Mouse (Mus musculus) lung, adult 2 months (tissue): ENCODE measurements around the gene Hist1h2ab. TPM values are rescaled to one million over a fixed set of nuclear protein-coding genes. Genes with fewer than 3 reads are reported as not detected.
A peak's percentile ranks its signal among the peaks of the same experiment; 100 is the strongest.
"Not testable (repeated sequence)": the region's sequence is repeated elsewhere in the genome, so short reads cannot be mapped to it uniquely, and the experiment has no call there.

Experiments
- DNase-seq: peaks from one replicate; pipeline ENCODE4 v3.0.0; 2022
- H3K4me1 ChIP-seq: fragments of 200-500 bp; 2 replicates; pipeline ENCODE4 v1.6.1; 2011; ENCODE audit warnings: low read length; ENCODE audit not compliant: control insufficient read depth, insufficient read depth
- H3K4me3 ChIP-seq: fragments of 200-500 bp; replicated peaks from 2 replicates; pipeline ENCODE3; 2011; ENCODE audit warnings: low read depth, mild to moderate bottlenecking, control low read depth, low read length; ENCODE audit errors: extremely low read depth
- CTCF ChIP-seq: fragments of 200-500 bp; IDR thresholded peaks from 2 replicates; pipeline ENCODE4 v1.5.1; 2011; ENCODE audit warnings: mild to moderate bottlenecking, low read length, control low read depth; ENCODE audit not compliant: insufficient read depth
- POLR2A ChIP-seq: fragments of 200-500 bp; IDR thresholded peaks from 2 replicates; pipeline ENCODE4 v1.6.1; 2011; ENCODE audit warnings: low read depth, mild to moderate bottlenecking, control low read depth, low read length, borderline replicate concordance; ENCODE audit errors: extremely low read depth
- WGBS: fragments of 180-500 bp; shearing (Covaris S2); methylation state at CpG from one replicate; pipeline ENCODE4 v1.1.7; 2018; 5-methylcytosine and 5-hydroxymethylcytosine counted together
- polyA plus RNA-seq: library from polyadenylated mRNA; depleted of rRNA; stranded (reverse); fragments of >200 nt; gene quantifications from 2 replicates; pipeline ENCODE4 v1.2.3, GENCODE M21; 2012; rRNA removed

Gene Hist1h2ab
- polyA plus RNA-seq: 2.0 and 3.9 TPM in 2 replicates

DNA sequence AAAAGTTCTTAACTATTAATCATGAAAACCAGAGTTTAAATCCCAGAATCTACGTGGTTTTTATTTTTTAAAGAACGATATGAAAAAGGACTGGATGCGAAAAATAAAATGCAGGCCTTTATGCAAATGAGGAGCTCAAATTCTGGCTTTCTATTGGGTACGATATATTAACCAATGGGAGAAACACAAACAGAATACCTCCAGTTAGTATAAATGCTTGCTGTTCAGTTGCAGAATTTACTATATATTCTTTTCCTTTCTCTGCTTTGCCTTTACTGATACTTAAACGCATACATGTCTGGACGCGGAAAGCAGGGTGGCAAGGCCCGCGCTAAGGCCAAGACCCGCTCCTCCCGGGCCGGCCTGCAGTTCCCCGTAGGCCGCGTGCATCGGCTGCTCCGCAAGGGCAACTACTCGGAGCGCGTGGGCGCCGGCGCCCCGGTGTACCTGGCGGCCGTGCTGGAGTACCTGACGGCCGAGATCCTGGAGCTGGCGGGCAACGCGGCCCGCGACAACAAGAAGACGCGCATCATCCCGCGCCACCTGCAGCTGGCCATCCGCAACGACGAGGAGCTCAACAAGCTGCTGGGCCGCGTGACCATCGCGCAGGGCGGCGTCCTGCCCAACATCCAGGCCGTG is at the start of gene Hist1h2ab:
Hist1h2ab (plus strand) TSS at position 288 of the 639 bp plus-strand sequence.
- peak within 1 kb of the TSS; percentile 62 for H3K4me3 ChIP-seq
- peak; percentile 55 for DNase-seq
- under 1% methylated on average over 34 of the region's 47 CpGs for WGBS
- TF ChIP-seq POLR2A: peak; percentile 33; the same call in 1 of the 2 replicates
- not testable (repeated sequence) for H3K4me1 ChIP-seq

DNA sequence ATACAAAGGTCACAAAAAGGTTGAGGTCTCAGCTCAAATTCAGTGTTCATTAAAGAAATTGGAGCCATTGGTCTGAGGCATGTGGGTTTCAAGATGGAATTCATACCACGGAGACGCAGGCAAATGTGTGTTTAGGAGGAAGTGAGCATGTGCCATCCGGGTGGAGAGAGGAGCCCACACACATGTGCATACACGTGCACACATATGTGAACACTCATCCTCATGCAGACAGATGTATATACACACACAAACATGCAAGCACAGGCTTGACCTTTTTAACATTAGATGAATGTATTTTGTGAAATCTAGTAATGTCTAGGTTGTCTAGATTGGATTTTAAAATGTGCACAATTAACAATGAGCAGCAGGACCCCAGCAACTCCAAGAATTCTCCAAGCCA is 48.7 kb upstream of the Hist1h2ab start:
- WGBS: 65% methylated on average over 4 of the region's 4 CpGs

DNA sequence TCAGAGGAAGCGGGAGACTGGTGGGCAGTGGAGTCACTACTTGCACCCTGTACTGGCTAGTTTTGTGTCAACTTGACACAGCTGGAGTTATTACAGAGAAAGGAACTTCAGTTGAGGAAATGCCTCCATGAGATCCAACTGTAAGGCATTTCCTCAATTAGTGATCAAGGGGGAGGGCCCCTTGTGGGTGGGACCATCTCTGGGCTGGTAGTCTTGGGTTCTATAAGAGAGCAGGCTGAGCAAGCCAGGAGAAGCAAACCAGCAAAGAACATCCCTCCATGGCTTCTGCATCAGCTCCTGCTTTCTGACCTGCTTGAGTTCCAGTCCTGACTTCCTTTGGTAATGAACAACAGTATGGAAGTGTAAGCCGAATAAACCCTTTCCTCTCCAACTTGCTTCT is 48.1 kb upstream of the Hist1h2ab start:
- 61% methylated on average over 2 of the region's 2 CpGs for WGBS
- H3K4me3 ChIP-seq, DNase-seq, H3K4me1 ChIP-seq: not testable (repeated sequence)

More for the DNA sequence above, 48.7 kb upstream of the Hist1h2ab start:
- TF ChIP-seq CTCF: no peak
- TF ChIP-seq POLR2A: no peak
- H3K4me3 ChIP-seq: no peak overlapping the region
- no peak for DNase-seq
- H3K4me1 ChIP-seq: no peaks in the 10 kb centered on the region

DNA sequence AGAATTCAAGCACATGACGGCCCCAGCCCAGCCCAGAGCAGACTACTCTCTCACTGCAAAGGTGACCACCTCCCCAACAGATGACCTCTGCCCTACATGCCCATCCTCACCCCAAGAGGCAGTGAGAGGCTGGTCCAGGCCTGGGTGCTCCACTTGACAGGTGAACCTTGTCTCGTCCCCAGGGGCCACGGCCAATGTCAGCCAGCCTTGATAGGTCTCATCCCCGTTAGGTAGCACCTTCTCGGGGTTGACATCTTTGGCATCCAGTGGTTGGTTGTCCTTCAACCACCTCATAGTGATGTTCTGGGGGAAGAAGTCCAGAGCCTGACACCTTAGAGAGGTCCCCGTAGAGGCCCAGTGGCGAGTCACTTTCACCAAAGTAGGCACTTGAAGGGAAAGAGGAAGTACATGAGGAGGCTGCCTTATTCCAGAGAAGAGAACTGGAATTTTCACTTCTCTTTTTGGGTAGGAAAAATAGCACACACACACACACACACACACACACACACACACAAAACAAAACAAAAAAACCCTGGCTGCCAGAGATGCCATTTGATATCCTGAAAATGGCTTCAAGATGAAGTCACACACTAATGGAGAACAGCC is 45.1 kb upstream of the Hist1h2ab start:
- DNase-seq: no peak
- Histone ChIP-seq H3K4me1 (0 out of 2 replicates have a peak, but pooled peaks cover 2% of the 10 kb centered on the region), H3K4me3 (no peak overlapping the region)
- TF ChIP-seq CTCF: no peak
- no peak for TF ChIP-seq POLR2A
- 79% methylated on average over 7 of the region's 7 CpGs for WGBS

DNA sequence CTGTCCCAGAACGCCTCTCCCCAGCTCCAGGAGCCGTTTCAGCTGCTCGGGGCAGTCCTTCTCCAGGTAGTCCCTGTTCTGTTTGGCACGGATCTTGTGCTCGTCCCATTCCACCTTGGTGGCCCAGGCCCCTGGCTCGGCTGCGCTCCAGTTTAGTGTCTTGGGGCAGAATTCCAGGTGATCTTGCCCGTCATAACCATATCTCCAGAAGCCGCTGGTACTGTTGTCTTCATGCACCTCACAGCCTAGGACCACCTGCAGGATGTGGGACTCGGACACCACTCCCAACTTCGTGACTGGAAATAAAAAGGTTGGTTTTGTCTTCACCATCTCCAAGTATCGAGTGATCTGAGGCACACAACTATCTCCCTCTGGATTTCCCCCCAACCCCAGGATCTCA is 44.2 kb upstream of the Hist1h2ab start:
- DNase-seq: no peak
- TF ChIP-seq CTCF (no peak), POLR2A (no peak)
- Histone ChIP-seq H3K4me1 (peaks cover 2% of the 10 kb centered on the region; the same call in 1 of the 2 replicates), H3K4me3 (no peak overlapping the region)
- WGBS: 95% methylated on average over 12 of the region's 12 CpGs

DNA sequence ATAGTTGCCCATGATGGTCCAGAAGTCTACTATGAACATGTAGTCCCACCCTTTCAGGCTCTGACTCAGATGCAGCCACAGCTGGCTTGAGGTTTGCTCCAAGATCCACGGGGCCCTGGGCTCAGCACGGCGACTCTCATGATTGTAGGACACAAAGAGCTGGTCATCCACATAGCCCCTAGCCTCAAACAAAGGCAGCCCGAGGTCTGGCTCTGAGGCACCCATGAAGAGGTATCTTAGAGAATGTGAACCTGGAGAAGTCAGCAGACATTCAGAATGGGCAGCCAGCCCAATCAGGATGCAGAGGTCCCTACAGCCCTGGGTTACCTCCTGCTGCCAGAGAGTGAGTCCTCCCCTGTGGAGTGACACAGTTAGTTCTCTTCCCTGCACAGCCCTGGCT is 42.9 kb upstream of the Hist1h2ab start:
- Histone ChIP-seq H3K4me1 (peaks cover 2% of the 10 kb centered on the region; the same call in 1 of the 2 replicates), H3K4me3 (no peak overlapping the region)
- WGBS: 87% methylated on average over 4 of the region's 4 CpGs
- DNase-seq: no peak
- no peak for TF ChIP-seq POLR2A

DNA sequence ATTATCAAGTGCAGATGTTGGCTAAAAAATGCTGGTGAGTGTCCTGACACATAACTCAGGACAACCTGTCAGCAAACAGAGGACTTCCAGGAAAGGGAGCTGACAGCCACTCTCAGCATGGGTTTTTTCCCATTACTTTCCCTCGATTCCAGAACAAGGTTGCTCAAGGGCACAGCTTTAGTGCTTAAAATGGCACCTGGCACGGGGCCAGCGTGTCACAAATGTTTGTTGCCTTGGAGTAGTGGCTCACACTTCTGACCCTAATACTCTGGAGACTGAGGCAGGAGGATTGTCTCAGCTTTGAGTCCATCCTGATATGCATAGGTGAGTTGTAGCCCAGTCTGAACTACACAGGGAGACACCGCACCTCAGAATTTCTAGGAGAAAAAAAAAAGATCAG is 42.3 kb upstream of the Hist1h2ab start:
- 62% methylated on average over 4 of the region's 4 CpGs for whole genome bisulfite sequencing
- DNase-seq: no peak
- Histone ChIP-seq H3K4me3 (no peak overlapping the region), H3K4me1 (peaks cover 2% of the 10 kb centered on the region; the same call in 1 of the 2 replicates)
- TF ChIP-seq POLR2A (no peak), CTCF (no peak)

DNA sequence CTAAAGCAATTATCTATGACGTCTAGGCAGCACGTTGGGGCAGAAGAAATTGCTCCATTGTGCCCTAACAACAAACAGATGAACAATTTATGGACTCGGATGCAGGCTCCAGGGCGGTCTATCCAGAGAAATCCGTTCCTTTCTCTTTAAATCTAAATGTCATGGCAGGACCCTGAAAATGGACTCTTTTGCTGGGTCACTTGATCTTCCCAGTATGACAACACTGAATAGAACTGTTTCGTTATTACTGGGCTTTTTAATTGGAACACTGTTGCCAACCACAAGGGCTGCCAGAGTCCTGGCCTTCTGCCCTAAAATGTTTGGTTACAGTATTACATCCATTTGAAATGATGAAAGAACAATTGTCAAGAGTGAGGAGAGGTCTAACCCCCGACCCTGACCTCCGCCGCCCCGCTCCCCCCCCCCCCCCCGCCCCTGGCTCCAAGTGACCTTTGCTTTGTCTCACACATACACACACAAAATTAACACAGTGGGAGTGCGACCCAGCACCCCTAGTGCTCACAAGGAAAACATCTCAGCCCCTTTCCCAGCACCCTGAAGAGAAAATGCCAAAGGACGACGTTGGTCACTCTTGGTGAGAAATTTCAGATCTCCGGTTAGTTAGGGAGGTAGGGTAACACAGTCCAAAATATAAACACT is 41.1 kb upstream of the Hist1h2ab start:
- 20% methylated on average over 15 of the region's 15 CpGs for WGBS
- TF ChIP-seq POLR2A: no peak
- no peak for TF ChIP-seq CTCF
- no peak for DNase-seq
- Histone ChIP-seq H3K4me3 (peak overlapping the region; percentile 74), H3K4me1 (peaks cover 2% of the 10 kb centered on the region; the same call in 1 of the 2 replicates)

DNA sequence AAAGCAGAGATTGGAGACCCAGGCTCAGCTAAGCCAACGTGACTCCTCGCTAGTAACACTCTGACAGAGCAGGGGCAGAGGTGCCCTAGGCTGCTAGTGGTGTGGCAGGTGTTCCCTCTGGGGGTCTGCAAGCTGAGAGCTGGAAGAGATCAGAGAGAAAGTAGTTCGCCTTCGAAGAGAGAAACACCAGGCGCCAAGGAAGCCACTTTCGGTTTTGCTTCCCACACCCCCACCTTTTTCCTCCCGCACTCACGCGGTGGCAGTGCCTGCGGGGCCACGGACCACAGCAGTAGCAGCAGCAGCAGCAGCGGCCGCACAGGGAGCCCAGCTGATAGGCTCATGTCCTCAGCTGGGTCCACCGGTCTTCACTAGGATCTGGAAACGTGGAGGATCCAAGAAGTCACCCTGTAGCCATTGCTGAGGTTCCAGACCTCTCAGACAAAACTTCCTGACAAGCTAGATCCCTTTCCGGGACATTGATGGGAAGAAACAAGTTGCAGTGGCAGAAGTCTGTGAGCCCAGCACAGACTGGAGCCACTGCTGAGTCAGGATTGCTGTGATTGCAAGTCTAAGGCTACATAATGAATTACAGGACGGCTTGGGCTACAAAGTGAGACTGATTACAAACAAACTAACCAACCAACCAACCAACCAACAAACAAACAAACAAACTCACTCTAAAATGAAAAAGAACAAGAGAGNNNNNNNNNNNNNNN is 40.4 kb upstream of the Hist1h2ab start, which contains the start of gene Hfe:
Hfe (minus strand) TSS at position 481 of the 716 bp plus-strand sequence.
- H3K4me3 ChIP-seq: peak within 1 kb of the TSS; percentile 74
- H3K4me1 ChIP-seq: peaks cover 2% of the 10 kb centered on the region; the same call in 1 of the 2 replicates
- peak; percentile 64 for DNase-seq
- 1% methylated on average over 17 of the region's 17 CpGs for WGBS
- TF ChIP-seq CTCF: no peak
- TF ChIP-seq POLR2A: peak; percentile 72; the same call in 1 of the 2 replicates
